In the genomic region with DNA sequence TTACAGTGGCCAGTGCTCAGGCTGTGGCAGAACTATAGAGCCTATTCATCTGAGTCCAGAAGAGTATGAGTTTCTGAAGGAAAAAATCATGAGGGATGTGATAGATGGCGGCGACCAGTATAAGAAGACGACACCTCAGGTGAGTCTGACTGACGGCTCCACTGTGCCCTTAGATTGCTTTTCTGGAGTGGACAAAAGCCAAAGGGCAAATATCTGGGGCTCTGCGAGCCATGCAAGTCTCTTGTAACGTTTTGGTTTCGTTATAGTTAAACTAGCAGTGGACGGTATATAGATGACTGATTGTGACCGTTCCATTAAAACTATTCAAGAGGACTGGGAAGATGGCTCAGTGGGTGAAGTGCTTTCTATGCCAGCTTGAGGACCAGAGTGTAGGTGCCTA, we compare ENCODE assay signal across 23 mouse cellular contexts. TPM values are rescaled to one million over a fixed set of nuclear protein-coding genes. Genes with fewer than 3 reads are reported as not detected.
DNase-seq lines count a peak whose midpoint lies in the region; ATAC-seq lines count a peak whose summit lies in the region.
"Had no signal": no experiment of that assay in that cellular context is flagged by ENCODE, and none has a peak within 500 bp of the region (broad histone marks: within the 10 kb centered on the region; RNA-seq: fewer than 3 reads in every experiment).

No protein-coding gene starts in this region.

- H3K27ac ChIP-seq in kidney, embryonic 14.5 days (ENCODE audit: low read depth, low read length): no peak overlapping the region
- H3K27ac ChIP-seq in kidney, embryonic 16.5 days (ENCODE audit: low read length): no peak overlapping the region
- H3K27ac ChIP-seq: forebrain, embryonic 10.5 days; forebrain, embryonic 13.5 days; heart, adult 2 months; heart, embryonic 10.5 days; heart, embryonic 13.5 days; hindbrain, embryonic 12.5 days; hindbrain, embryonic 15.5 days had no signal

- DNase-seq in kidney, adult 11 months: peak; percentile 51
- peak; percentile 33 to 55 for DNase-seq in kidney, adult 8-10 months
- DNase-seq in kidney, postnatal 14 days: peak; percentile 27
- DNase-seq in layer of hippocampus, postnatal 25 days (ENCODE audit: extremely low spot score in 1 of 2, low spot score in 1 of 2): no peak
- DNase-seq: adrenal gland, postnatal 10 days; adrenal gland, postnatal 36 days; B cell, adult 2 months; cerebellum, adult 18-20 months; cerebellum, adult 9-10 months; cerebellum, postnatal 14 days; forebrain, postnatal 0 days; gastrocnemius, postnatal 25 days; heart, adult 2 months had no signal

- no peaks in the 10 kb centered on the region for H3K9me3 ChIP-seq in kidney, embryonic 14.5 days (ENCODE audit: control insufficient read depth, low read length)
- 0 out of 2 replicates have a peak, but pooled peaks cover 3% of the 10 kb centered on the region for H3K9me3 ChIP-seq in kidney, embryonic 16.5 days (ENCODE audit: low read length)
- H3K9me3 ChIP-seq: forebrain, embryonic 13.5 days; heart, embryonic 10.5 days; hindbrain, embryonic 12.5 days; hindbrain, embryonic 15.5 days had no signal

- no peak overlapping the region for H3K9ac ChIP-seq in kidney, embryonic 14.5 days (ENCODE audit: low read depth, low read length)
- H3K9ac ChIP-seq in kidney, embryonic 16.5 days (replicated peaks; ENCODE audit: low read length): no peak overlapping the region
- H3K9ac ChIP-seq: forebrain, embryonic 13.5 days; heart, embryonic 13.5 days; hindbrain, embryonic 12.5 days; hindbrain, embryonic 15.5 days had no signal

- 89% methylated on average over 9 of the region's 9 CpGs for WGBS in kidney, embryonic 14.5 days
- 79% methylated on average over 9 of the region's 9 CpGs for WGBS in kidney, embryonic 16.5 days

- H3K4me2 ChIP-seq in kidney, embryonic 14.5 days (replicated peaks; ENCODE audit: low read depth, low read length): no peak overlapping the region
- H3K4me2 ChIP-seq in kidney, embryonic 16.5 days (replicated peaks; ENCODE audit: low read depth, low read length): no peak overlapping the region
- H3K4me2 ChIP-seq: forebrain, embryonic 13.5 days; heart, embryonic 13.5 days; hindbrain, embryonic 12.5 days; hindbrain, embryonic 15.5 days had no signal

- no peak overlapping the region for H3K4me3 ChIP-seq in kidney, embryonic 14.5 days (ENCODE audit: low read length)
- no peak overlapping the region for H3K4me3 ChIP-seq in kidney, embryonic 16.5 days (ENCODE audit: low read length)
- H3K4me3 ChIP-seq: forebrain, embryonic 10.5 days; forebrain, embryonic 13.5 days; heart, adult 2 months; heart, embryonic 10.5 days; heart, embryonic 13.5 days; hindbrain, embryonic 12.5 days; hindbrain, embryonic 15.5 days had no signal

- H3K36me3 ChIP-seq in kidney, embryonic 14.5 days (ENCODE audit: control insufficient read depth, insufficient read depth, low read length): peaks cover 10% of the 10 kb centered on the region; the same call in 1 of the 2 replicates
- H3K36me3 ChIP-seq in kidney, embryonic 16.5 days (ENCODE audit: insufficient read depth, low read length): peaks cover 14% of the 10 kb centered on the region; the same call in 1 of the 2 replicates
- H3K36me3 ChIP-seq: hindbrain, embryonic 15.5 days had no signal

- no peak for ATAC-seq in kidney, embryonic 14.5 days (ENCODE audit: low FRiP score, low TSS enrichment)
- ATAC-seq in kidney, embryonic 16.5 days (ENCODE audit: low FRiP score, low TSS enrichment): no peak
- ATAC-seq: forebrain, embryonic 13.5 days; forebrain, postnatal 0 days; Patski had no signal

- H3K27me3 ChIP-seq in kidney, embryonic 14.5 days (ENCODE audit: control insufficient read depth, insufficient read depth, low read length): no peaks in the 10 kb centered on the region
- H3K27me3 ChIP-seq in kidney, embryonic 16.5 days (ENCODE audit: insufficient read depth, low read length): no peaks in the 10 kb centered on the region
- H3K27me3 ChIP-seq: CH12.LX; forebrain, embryonic 13.5 days; heart, embryonic 13.5 days; hindbrain, embryonic 12.5 days; hindbrain, embryonic 15.5 days; Patski had no signal

- no peaks in the 10 kb centered on the region for H3K4me1 ChIP-seq in kidney, embryonic 14.5 days (ENCODE audit: control insufficient read depth, insufficient read depth, low read length)
- H3K4me1 ChIP-seq in kidney, embryonic 16.5 days (ENCODE audit: insufficient read depth, low read length): peaks cover 3% of the 10 kb centered on the region

RNA-seq across cellular contexts. Expression of a gene that starts 5.9 kb away (rescaled TPM):
- 20.3 and 21.0 TPM in 2 replicates for polyA plus RNA-seq in kidney, embryonic 14.5 days (2014; fragmentation: Nextera tagmentation; extraction: Ambion mirVana)
- 14.8 and 15.6 TPM in 2 replicates for polyA plus RNA-seq in kidney, embryonic 16.5 days (2015; fragmentation: Nextera tagmentation; extraction: Ambion mirVana)
- total RNA-seq in layer of hippocampus, postnatal 25 days (2021): 10 to 100 TPM; 12.2 to 14.3 TPM

RNA-seq across cellular contexts. Expression of a gene that starts 9.4 kb away (rescaled TPM):
- 14.0 and 17.9 TPM in 2 replicates for polyA plus RNA-seq in kidney, embryonic 14.5 days (2014; fragmentation: Nextera tagmentation; extraction: Ambion mirVana)
- polyA plus RNA-seq in kidney, embryonic 16.5 days (2015; fragmentation: Nextera tagmentation; extraction: Ambion mirVana): 15.5 and 15.6 TPM in 2 replicates
- total RNA-seq in layer of hippocampus, postnatal 25 days (2021): 1 to 10 TPM; 9.3 to 9.4 TPM

Comparison
In these comparisons a context has a peak if more than half of its experiments do, and no peak if none do; other contexts are left out.
1. DNase-seq: peak in kidney, adult 11 months (single experiment), kidney, adult 8-10 months (2 of 2) and kidney, postnatal 14 days (single experiment); none in layer of hippocampus, postnatal 25 days (0 of 2).